Mouse (Mus musculus): Measurements from ENCODE around the gene Clec1a. TPM values are rescaled to one million over a fixed set of nuclear protein-coding genes. Genes with fewer than 3 reads are reported as not detected.

Clec1a gene
- polyA plus RNA-seq, 1 experiment from 2014 or later = 2.1 TPM

DNA sequence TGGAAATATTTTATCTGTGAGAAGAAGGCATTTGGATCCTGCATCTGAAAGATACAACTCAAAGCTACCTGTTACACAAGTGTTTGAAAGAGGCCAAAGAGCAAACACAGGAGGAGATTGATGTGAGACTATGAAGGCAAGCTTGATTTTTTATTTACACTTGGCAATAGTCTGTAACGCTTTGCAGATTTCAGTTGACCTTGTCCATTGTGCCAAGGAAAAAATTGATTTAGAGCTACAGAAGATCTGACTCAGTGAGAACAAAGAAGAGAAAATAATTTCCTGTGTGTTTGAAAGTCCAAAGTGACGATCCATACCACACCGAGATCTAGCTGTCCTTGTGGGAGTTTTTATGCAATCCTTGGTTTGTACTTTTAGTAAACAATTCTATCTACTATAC lies 29.5 kb downstream of the Clec1a start:
- 94% methylated on average over 3 of the region's 3 CpGs for whole genome bisulfite sequencing
- no peak for ATAC-seq (ENCODE audit: low FRiP score, low TSS enrichment)
- no peaks in the 10 kb centered on the region for H3K36me3 ChIP-seq (ENCODE audit: control insufficient read depth, insufficient read depth, low read length)

DNA sequence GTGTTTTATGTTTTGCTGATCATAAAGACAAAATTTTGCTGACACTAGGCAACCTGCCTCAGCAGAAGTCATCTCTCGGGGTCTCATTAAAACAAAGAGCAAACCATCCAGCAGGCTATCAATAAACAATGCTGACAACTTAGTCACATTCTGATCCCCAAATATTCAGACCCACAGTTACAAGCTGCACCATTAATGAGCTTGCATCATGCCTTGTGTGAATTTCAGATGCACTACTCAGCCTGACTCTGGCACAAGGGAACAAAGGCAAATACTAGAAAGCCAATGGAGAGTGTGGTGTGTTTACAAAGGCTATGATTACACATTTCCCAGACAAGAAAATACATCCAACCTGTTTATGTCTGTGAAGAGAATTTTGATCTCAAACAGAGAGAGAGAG lies 37.6 kb downstream of the Clec1a start:
- ATAC-seq (ENCODE audit: low FRiP score, low TSS enrichment) = no peak
- Histone ChIP-seq H3K4me3 (replicated peaks; ENCODE audit: low read depth, low read length) (no peak overlapping the region), H3K4me2 (ENCODE audit: low read length) (no peak overlapping the region), H3K4me1 (ENCODE audit: control insufficient read depth, insufficient read depth, low read length) (no peaks in the 10 kb centered on the region), H3K27me3 (ENCODE audit: control insufficient read depth, insufficient read depth, low read length) (no peaks in the 10 kb centered on the region), H3K27ac (replicated peaks; ENCODE audit: low read depth, low read length) (no peak overlapping the region), H3K36me3 (ENCODE audit: control insufficient read depth, insufficient read depth, low read length) (no peaks in the 10 kb centered on the region), H3K9ac (replicated peaks; ENCODE audit: low read length) (no peak overlapping the region), H3K9me3 (ENCODE audit: control insufficient read depth, low read length) (no peaks in the 10 kb centered on the region)
- WGBS = 74% methylated on average over 1 of the region's 1 CpGs
- peak; percentile 29 for DNase-seq

More for the DNA sequence above, 29.5 kb downstream of the Clec1a start:
- Histone ChIP-seq H3K4me3 (replicated peaks; ENCODE audit: low read depth, low read length) (no peak overlapping the region), H3K9me3 (ENCODE audit: control insufficient read depth, low read length) (no peaks in the 10 kb centered on the region), H3K4me2 (ENCODE audit: low read length) (no peak overlapping the region), H3K4me1 (ENCODE audit: control insufficient read depth, insufficient read depth, low read length) (no peaks in the 10 kb centered on the region), H3K27me3 (ENCODE audit: control insufficient read depth, insufficient read depth, low read length) (no peaks in the 10 kb centered on the region), H3K9ac (replicated peaks; ENCODE audit: low read length) (no peak overlapping the region), H3K27ac (replicated peaks; ENCODE audit: low read depth, low read length) (no peak overlapping the region)
- DNase-seq = no peak

DNA sequence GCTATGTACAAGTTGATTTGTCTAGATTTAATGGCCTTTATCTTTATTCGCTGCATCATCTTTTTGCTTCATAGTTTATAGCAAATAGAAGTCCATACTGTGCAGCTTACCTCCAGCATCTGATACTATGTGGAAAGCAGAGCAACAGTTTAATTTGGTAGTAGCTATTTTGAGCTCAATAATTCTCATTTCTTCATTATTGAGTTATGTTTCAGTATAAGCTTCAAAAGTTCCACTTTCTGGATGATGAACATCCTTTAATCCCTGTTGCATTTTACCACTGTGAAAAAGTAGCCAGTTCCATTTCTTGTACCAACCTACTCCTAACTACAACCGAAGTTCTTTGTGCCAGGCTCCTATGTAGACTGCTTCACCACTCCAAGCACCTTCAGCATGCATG lies 43.2 kb downstream of the Clec1a start, which contains the start of gene Clec9a:
Clec9a (plus strand) TSS at position 301 of the 400 bp plus-strand sequence.
- no peak within 1 kb of the TSS for H3K27ac ChIP-seq (replicated peaks; ENCODE audit: low read depth, low read length)
- no peak within 1 kb of the TSS for H3K4me3 ChIP-seq (replicated peaks; ENCODE audit: low read depth, low read length)
- no peaks in the 10 kb centered on the region for H3K4me1 ChIP-seq (ENCODE audit: control insufficient read depth, insufficient read depth, low read length)
- H3K36me3 ChIP-seq (ENCODE audit: control insufficient read depth, insufficient read depth, low read length) = no peaks in the 10 kb centered on the region
- no peaks in the 10 kb centered on the region for H3K27me3 ChIP-seq (ENCODE audit: control insufficient read depth, insufficient read depth, low read length)
- no peaks in the 10 kb centered on the region for H3K9me3 ChIP-seq (ENCODE audit: control insufficient read depth, low read length)
- H3K9ac ChIP-seq (replicated peaks; ENCODE audit: low read length) = no peak within 1 kb of the TSS
- DNase-seq (no peak), ATAC-seq (ENCODE audit: low FRiP score, low TSS enrichment) (no peak)
- WGBS = 92% methylated on average over 2 of the region's 2 CpGs
- no peak within 1 kb of the TSS for H3K4me2 ChIP-seq (ENCODE audit: low read length)

DNA sequence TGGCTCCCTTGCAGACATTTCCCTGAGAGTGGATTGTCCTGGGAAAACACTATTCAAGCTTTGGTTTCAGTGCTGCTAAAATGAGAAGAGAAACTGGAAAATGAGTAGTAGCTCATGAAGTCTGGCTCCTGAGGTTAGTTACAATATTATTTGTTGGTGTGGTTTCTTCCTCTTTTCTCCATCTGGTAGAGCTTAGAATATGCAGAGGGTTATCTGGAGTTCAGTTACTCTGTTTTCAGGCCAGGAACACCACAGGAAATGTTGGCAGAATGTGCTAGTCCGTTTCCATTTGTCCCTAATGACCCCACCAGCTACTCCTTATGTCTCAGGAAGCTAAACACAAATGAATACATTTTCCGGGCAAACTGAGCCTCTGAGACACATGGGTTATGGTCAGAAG lies 44.5 kb downstream of the Clec1a start:
- no peak overlapping the region for H3K4me3 ChIP-seq (replicated peaks; ENCODE audit: low read depth, low read length)
- ATAC-seq (ENCODE audit: low FRiP score, low TSS enrichment) (no peak), DNase-seq (no peak)
- H3K9me3 ChIP-seq (ENCODE audit: control insufficient read depth, low read length) = no peaks in the 10 kb centered on the region
- no peak overlapping the region for H3K4me2 ChIP-seq (ENCODE audit: low read length)
- no peaks in the 10 kb centered on the region for H3K4me1 ChIP-seq (ENCODE audit: control insufficient read depth, insufficient read depth, low read length)
- H3K9ac ChIP-seq (replicated peaks; ENCODE audit: low read length) = no peak overlapping the region
- H3K27ac ChIP-seq (replicated peaks; ENCODE audit: low read depth, low read length) = no peak overlapping the region
- WGBS = 61% methylated on average over 2 of the region's 2 CpGs
- no peaks in the 10 kb centered on the region for H3K27me3 ChIP-seq (ENCODE audit: control insufficient read depth, insufficient read depth, low read length)
- H3K36me3 ChIP-seq (ENCODE audit: control insufficient read depth, insufficient read depth, low read length) = no peaks in the 10 kb centered on the region

DNA sequence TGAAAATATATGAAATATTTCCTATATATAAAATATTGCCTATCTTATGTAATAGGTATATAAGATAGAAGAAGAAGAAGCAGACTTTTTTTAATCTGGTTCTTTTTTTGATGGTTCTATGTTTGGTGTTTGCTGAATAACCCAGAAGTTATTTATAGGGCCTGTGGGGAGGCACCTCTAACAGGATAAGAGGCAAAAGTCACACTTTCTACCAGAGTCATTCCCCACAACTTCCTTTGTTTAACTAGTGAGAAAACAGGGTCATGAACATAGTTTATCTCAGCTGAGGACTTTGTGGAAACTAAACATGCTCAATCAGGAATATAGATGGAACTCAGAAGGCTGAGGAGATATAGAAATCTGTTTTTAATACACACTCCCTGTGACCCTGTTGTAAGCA lies 45.8 kb downstream of the Clec1a start:
- Histone ChIP-seq H3K4me3 (replicated peaks; ENCODE audit: low read depth, low read length) (no peak overlapping the region), H3K4me2 (ENCODE audit: low read length) (no peak overlapping the region), H3K36me3 (ENCODE audit: control insufficient read depth, insufficient read depth, low read length) (no peaks in the 10 kb centered on the region), H3K27me3 (ENCODE audit: control insufficient read depth, insufficient read depth, low read length) (no peaks in the 10 kb centered on the region), H3K4me1 (ENCODE audit: control insufficient read depth, insufficient read depth, low read length) (no peaks in the 10 kb centered on the region), H3K27ac (replicated peaks; ENCODE audit: low read depth, low read length) (no peak overlapping the region), H3K9me3 (ENCODE audit: control insufficient read depth, low read length) (no peaks in the 10 kb centered on the region), H3K9ac (replicated peaks; ENCODE audit: low read length) (no peak overlapping the region)
- no peak for ATAC-seq (ENCODE audit: low FRiP score, low TSS enrichment)
- no peak for DNase-seq

DNA sequence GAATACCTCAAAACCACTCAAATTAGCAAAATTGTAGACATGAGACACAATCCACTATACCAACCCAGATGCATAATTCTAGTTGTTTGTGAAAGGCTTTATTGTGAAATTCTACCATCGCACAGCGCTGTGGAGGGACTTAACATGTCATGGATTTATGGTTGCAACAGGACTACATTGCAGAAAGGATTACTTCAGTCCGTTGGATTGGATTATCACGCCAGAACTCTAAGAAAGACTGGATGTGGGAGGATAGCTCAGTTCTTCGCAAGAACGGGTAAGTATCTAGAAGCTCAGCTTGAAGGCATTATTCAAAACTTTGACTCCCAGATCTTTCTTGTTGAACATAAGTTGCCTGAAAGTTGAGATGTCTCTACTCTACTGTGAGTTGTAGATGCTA lies 48.4 kb downstream of the Clec1a start:
- Histone ChIP-seq H3K9me3 (ENCODE audit: control insufficient read depth, low read length) (no peaks in the 10 kb centered on the region), H3K9ac (replicated peaks; ENCODE audit: low read length) (no peak overlapping the region), H3K27me3 (ENCODE audit: control insufficient read depth, insufficient read depth, low read length) (no peaks in the 10 kb centered on the region), H3K36me3 (ENCODE audit: control insufficient read depth, insufficient read depth, low read length) (no peaks in the 10 kb centered on the region), H3K4me2 (ENCODE audit: low read length) (no peak overlapping the region), H3K4me1 (ENCODE audit: control insufficient read depth, insufficient read depth, low read length) (no peaks in the 10 kb centered on the region), H3K27ac (replicated peaks; ENCODE audit: low read depth, low read length) (no peak overlapping the region), H3K4me3 (replicated peaks; ENCODE audit: low read depth, low read length) (no peak overlapping the region)
- no peak for ATAC-seq (ENCODE audit: low FRiP score, low TSS enrichment)
- WGBS = 29% methylated on average over 6 of the region's 6 CpGs
- no peak for DNase-seq

DNA sequence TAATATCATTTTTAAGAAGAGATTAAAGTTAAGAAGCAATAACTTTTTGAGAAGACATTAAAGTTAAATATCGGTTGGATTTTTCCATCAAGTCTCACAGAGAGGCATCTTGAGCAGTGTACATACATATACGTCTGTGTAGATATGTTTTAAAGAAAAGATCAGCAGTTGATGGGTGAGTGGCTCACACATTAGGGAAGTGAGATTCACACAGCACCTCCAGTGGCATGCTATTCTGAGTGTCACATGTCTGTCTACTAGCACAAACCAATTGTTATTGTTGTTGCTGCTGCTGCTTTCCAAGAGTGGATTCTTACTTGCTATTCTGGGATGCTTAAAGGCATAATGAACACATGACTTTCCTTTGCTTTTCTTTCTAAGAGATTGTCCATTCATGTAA lies 49.4 kb downstream of the Clec1a start:
- Histone ChIP-seq H3K4me1 (ENCODE audit: control insufficient read depth, insufficient read depth, low read length) (no peaks in the 10 kb centered on the region), H3K4me3 (replicated peaks; ENCODE audit: low read depth, low read length) (no peak overlapping the region), H3K27me3 (ENCODE audit: control insufficient read depth, insufficient read depth, low read length) (no peaks in the 10 kb centered on the region), H3K9ac (replicated peaks; ENCODE audit: low read length) (no peak overlapping the region), H3K9me3 (ENCODE audit: control insufficient read depth, low read length) (no peaks in the 10 kb centered on the region), H3K27ac (replicated peaks; ENCODE audit: low read depth, low read length) (no peak overlapping the region), H3K36me3 (ENCODE audit: control insufficient read depth, insufficient read depth, low read length) (no peaks in the 10 kb centered on the region), H3K4me2 (ENCODE audit: low read length) (no peak overlapping the region)
- no peak for DNase-seq
- no peak for ATAC-seq (ENCODE audit: low FRiP score, low TSS enrichment)
- 91% methylated on average over 2 of the region's 2 CpGs for WGBS

- ATAC-seq (ENCODE audit: low FRiP score, low TSS enrichment) (no peak), DNase-seq (no peak)
- Histone ChIP-seq H3K9me3 (ENCODE audit: control insufficient read depth, low read length) (no peaks in the 10 kb centered on the region), H3K36me3 (ENCODE audit: control insufficient read depth, insufficient read depth, low read length) (no peaks in the 10 kb centered on the region), H3K9ac (replicated peaks; ENCODE audit: low read length) (no peak overlapping the region), H3K4me1 (ENCODE audit: control insufficient read depth, insufficient read depth, low read length) (no peaks in the 10 kb centered on the region), H3K4me2 (ENCODE audit: low read length) (no peak overlapping the region), H3K27me3 (ENCODE audit: control insufficient read depth, insufficient read depth, low read length) (no peaks in the 10 kb centered on the region), H3K27ac (replicated peaks; ENCODE audit: low read depth, low read length) (no peak overlapping the region), H3K4me3 (replicated peaks; ENCODE audit: low read depth, low read length) (no peak overlapping the region)
- 63% methylated on average over 6 of the region's 6 CpGs for WGBS
Measured at GRCm38 (mm10) chr6:129399945-129400344, 51.9 kb downstream of the Clec1a start.

DNA sequence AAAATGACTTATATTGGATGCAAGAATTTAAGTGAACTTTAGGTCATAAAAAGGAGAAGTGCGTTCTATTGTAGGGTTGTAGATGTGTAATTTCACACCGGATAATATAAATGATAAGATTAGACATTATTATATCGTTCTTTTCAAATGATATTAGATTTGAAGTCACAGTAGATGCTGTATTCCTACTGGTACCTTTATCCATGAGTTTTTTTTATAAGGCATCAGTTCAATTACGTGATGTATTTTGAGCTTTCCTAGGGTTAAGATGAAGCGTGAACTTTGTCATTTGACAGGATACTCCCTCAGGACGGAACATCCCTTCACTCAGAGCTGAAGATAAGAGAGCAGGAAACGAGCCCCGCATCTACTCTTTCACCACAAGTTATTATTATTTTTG lies 54.8 kb downstream of the Clec1a start, which contains the start of gene Clec1b:
Clec1b (plus strand) TSS at position 301 of the 400 bp plus-strand sequence.
- Histone ChIP-seq H3K27me3 (ENCODE audit: control insufficient read depth, insufficient read depth, low read length) (no peaks in the 10 kb centered on the region), H3K4me1 (ENCODE audit: control insufficient read depth, insufficient read depth, low read length) (no peaks in the 10 kb centered on the region), H3K4me2 (ENCODE audit: low read length) (no peak within 1 kb of the TSS), H3K9ac (replicated peaks; ENCODE audit: low read length) (no peak within 1 kb of the TSS), H3K27ac (replicated peaks; ENCODE audit: low read depth, low read length) (no peak within 1 kb of the TSS), H3K9me3 (ENCODE audit: control insufficient read depth, low read length) (no peaks in the 10 kb centered on the region), H3K36me3 (ENCODE audit: control insufficient read depth, insufficient read depth, low read length) (no peaks in the 10 kb centered on the region), H3K4me3 (replicated peaks; ENCODE audit: low read depth, low read length) (no peak within 1 kb of the TSS)
- ATAC-seq (ENCODE audit: low FRiP score, low TSS enrichment) = no peak
- 88% methylated on average over 8 of the region's 8 CpGs for WGBS
- no peak for DNase-seq
